Mouse (Mus musculus): Measurements from ENCODE around the gene Fktn. TPM values are rescaled to one million over a fixed set of nuclear protein-coding genes. Genes with fewer than 3 reads are reported as not detected.

Fktn gene
- polyA plus RNA-seq (2017; shearing (Covaris generic)) = 7.5 TPM

DNA sequence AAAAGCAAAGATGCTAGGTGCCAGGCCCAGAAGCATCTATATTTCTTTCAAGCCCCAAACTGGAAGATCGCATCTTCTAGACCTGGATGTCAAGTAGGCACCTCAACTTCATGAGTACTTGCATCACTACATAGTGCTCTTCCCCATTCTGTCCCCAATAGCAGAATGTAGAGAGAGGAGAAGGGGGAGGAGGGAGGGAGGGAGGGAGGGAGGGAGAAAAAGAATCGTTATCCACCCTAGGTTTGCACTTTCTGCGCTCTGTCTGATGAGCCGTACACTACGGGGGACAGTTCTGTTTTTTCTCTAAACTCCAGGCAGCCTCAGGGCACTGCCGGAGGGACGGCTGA is at the start of gene Fktn:
TSS of gene Fktn (plus strand) at position 295 of the 347 bp plus-strand sequence.

DNA sequence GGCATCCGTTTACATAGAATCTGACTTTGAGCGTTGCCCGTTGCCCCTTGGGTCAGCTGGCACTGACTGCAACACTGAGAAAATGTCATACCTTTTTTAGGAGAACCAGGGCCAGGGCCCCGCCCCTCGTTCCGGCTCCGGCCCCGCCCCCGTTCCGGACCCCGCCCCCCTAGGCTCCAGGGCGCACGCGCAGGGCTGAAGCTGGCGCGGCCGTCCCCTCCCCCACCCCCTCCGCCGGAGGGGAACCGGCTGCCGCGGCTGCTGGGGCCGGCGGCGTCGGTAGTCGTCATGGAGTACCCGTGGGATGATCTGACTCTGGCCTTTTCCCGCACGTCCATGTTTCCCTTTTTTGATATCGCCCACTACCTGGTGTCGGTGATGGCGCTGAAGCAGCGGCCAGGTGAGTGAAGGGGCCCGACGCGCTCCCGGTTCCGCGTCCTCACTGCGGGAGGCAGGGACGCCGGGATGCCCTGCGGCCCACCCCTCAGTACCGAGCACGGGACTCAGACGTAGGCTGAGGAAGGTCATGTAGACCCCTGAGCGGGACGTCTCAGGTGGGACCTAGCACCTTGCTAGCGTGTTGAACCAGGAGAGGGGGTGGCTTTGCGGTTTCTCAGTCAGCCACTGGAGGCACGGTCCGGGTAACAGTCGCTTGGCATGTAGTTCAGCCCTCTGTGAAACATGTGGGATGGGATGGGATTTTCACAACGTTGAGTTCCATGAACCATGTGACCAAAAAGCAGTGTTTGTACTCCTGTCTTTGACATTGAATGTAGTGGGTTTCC is 112.2 kb downstream of the Fktn start, which contains the start of gene Tmem38b:
TSS of gene Tmem38b (plus strand) at position 225 of the 785 bp plus-strand sequence.

Other genes starting within 250 kb of the Fktn start
- 8.6 TPM for gene Fsd1l, start 82.5 kb upstream of the Fktn start, polyA plus RNA-seq (2017; shearing (Covaris generic))
- gene Tal2, start 65.7 kb downstream of the Fktn start, polyA plus RNA-seq (2017; shearing (Covaris generic)) = not detected
- 21.3 TPM for gene Tmem38b, start 112.0 kb downstream of the Fktn start, polyA plus RNA-seq (2017; shearing (Covaris generic))

Measured in CD4-positive, CD25-positive, alpha-beta regulatory T cell, adult 9 weeks (primary cell).